Mouse (Mus musculus): ENCODE data around the gene Map2k3. TPM values are rescaled to one million over a fixed set of nuclear protein-coding genes. Genes with fewer than 3 reads are reported as not detected.

Map2k3 gene
- total and polyA plus RNA-seq, 3 experiments = 13.7 to 92.5 (median 35.5) TPM

DNA sequence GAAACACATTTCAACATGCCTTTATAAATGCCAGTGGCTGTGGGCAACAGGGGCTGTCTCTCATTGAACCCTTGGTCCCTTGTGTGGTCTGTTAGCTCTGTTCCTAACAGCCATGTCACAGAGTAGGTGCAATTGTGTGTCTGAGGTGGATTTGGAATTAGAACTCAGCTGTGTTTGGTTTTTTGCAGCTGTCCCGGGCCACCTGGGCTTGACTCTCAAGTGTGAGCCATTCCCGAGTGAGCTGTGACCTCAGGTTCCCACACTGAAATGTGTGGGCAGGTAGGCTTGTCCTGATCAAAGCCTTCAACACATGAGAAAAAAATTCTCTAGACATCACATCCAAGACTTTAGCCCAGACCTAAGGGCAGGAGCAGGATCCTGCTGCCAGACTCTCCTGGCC is 46.8 kb downstream of the Map2k3 start:
- in situ Hi-C loops (cut with MboI; ENCODE audit: low pct_ligation_motif_present, low pct_unique_long_range_greater_than_20kb, low sequenced_read_pairs) = no loop called here
- no peak overlapping the region for H3K4me3 ChIP-seq (replicated peaks in 1 of 3; ENCODE audit: low read depth in 2 of 3, low read length in 2 of 3, poor library complexity in 1 of 3)
- no peak overlapping the region for H3K4me2 ChIP-seq (ENCODE audit: insufficient read depth, low read depth, poor library complexity, severe bottlenecking)
- H3K79me2 ChIP-seq (replicated peaks; ENCODE audit: control insufficient read depth, extremely low read depth, insufficient read depth, poor library complexity, severe bottlenecking) = no peaks in the 10 kb centered on the region
- no peaks in the 10 kb centered on the region for H3K36me3 ChIP-seq (replicated peaks in 1 of 2; ENCODE audit: control insufficient read depth in 1 of 2, insufficient read depth in 1 of 2, low read length in 1 of 2)
- H3K27me3 ChIP-seq (replicated peaks) = no peaks in the 10 kb centered on the region
- H3K27ac ChIP-seq (ENCODE audit: insufficient read depth, low read depth) = no peak overlapping the region
- DNase-seq (ENCODE audit: extremely low read depth) = no peak
- peaks cover 0 to 24% of the 10 kb centered on the region in 2 experiments; a peak in 2 of 4 replicates for H3K4me1 ChIP-seq (ENCODE audit: control insufficient read depth in 1 of 2, insufficient read depth in 2 of 2)
- H3K9ac ChIP-seq (ENCODE audit: insufficient read depth, low read depth) = no peak overlapping the region
- dilution Hi-C loops (cut with MboI; ENCODE audit: extremely low pct_ligation_motif_present, extremely low pct_unique_long_range_greater_than_20kb, low sequenced_read_pairs) = no loop called here
- no peak for TF ChIP-seq ZMIZ1 (IDR thresholded peaks at IDR 0.05; ENCODE audit: low read depth, low read length)
- TF ChIP-seq RAD21 (IDR thresholded peaks at IDR 0.05; ENCODE audit: low read depth, low read length) = no peak
- TF ChIP-seq NRF1 (IDR thresholded peaks at IDR 0.05; ENCODE audit: low read depth, low read length) = no peak
- TF ChIP-seq IRF4 (IDR thresholded peaks at IDR 0.05; ENCODE audit: low read depth, low read length) = no peak
- TF ChIP-seq RCOR1 (conservative IDR thresholded peaks at IDR 0.05; ENCODE audit: low read depth, low read length) = no peak
- TF ChIP-seq ELF1 (IDR thresholded peaks at IDR 0.05; ENCODE audit: low read depth, low read length) = no peak
- no peak for TF ChIP-seq JUN (IDR thresholded peaks at IDR 0.05; ENCODE audit: insufficient read depth, low read depth, low read length)
- TF ChIP-seq CHD1 (IDR thresholded peaks at IDR 0.05; ENCODE audit: low read depth, low read length) = no peak
- TF ChIP-seq PAX5 (IDR thresholded peaks at IDR 0.05; ENCODE audit: low read length) = no peak
- TF ChIP-seq EP300 (IDR thresholded peaks at IDR 0.05; ENCODE audit: low read length) = no peak
- TF ChIP-seq CTCF (conservative IDR thresholded peaks at IDR 0.05 in 1 of 2, IDR thresholded peaks at IDR 0.05 in 1 of 2; ENCODE audit: low read depth in 2 of 2, low read length in 2 of 2) = no peak
- no peak for TF ChIP-seq MAX (IDR thresholded peaks at IDR 0.05; ENCODE audit: low read length)
- TF ChIP-seq UBTF (IDR thresholded peaks at IDR 0.05; ENCODE audit: low read depth, low read length) = no peak
- TF ChIP-seq BHLHE40 (IDR thresholded peaks at IDR 0.05; ENCODE audit: low read depth, low read length) = no peak
- no peak for TF ChIP-seq CHD2 (IDR thresholded peaks at IDR 0.05; ENCODE audit: low read length)
- TF ChIP-seq USF2 (conservative IDR thresholded peaks at IDR 0.05; ENCODE audit: low read depth, low read length) = no peak
- TF ChIP-seq NELFE (IDR thresholded peaks at IDR 0.05; ENCODE audit: low read depth, low read length) = no peak
- TF ChIP-seq TBP (conservative IDR thresholded peaks at IDR 0.05; ENCODE audit: low read depth, low read length) = no peak
- H3K9me3 ChIP-seq (replicated peaks; ENCODE audit: low read length) = no peaks in the 10 kb centered on the region

GRCm38 (mm10) chr11:60979788-60980187 is 48.0 kb downstream of the Map2k3 start:
- peaks cover 0 to 24% of the 10 kb centered on the region in 2 experiments; a peak in 2 of 4 replicates for H3K4me1 ChIP-seq (ENCODE audit: control insufficient read depth in 1 of 2, insufficient read depth in 2 of 2)
- H3K9me3 ChIP-seq (replicated peaks; ENCODE audit: low read length) = no peaks in the 10 kb centered on the region
- no peak for TF ChIP-seq NRF1 (IDR thresholded peaks at IDR 0.05; ENCODE audit: low read depth, low read length)
- no peak for TF ChIP-seq UBTF (IDR thresholded peaks at IDR 0.05; ENCODE audit: low read depth, low read length)
- TF ChIP-seq ZKSCAN1 (IDR thresholded peaks at IDR 0.05; ENCODE audit: borderline replicate concordance, low read depth, low read length) = no peak
- no peak for TF ChIP-seq ZNF384 (IDR thresholded peaks at IDR 0.05; ENCODE audit: low read depth, low read length)
- no peak for TF ChIP-seq PAX5 (IDR thresholded peaks at IDR 0.05; ENCODE audit: low read length)
- no peak for TF ChIP-seq USF2 (conservative IDR thresholded peaks at IDR 0.05; ENCODE audit: low read depth, low read length)
- no peak for TF ChIP-seq MAX (IDR thresholded peaks at IDR 0.05; ENCODE audit: low read length)
- TF ChIP-seq JUN (IDR thresholded peaks at IDR 0.05; ENCODE audit: insufficient read depth, low read depth, low read length) = no peak
- TF ChIP-seq CTCF (conservative IDR thresholded peaks at IDR 0.05 in 1 of 2, IDR thresholded peaks at IDR 0.05 in 1 of 2; ENCODE audit: low read depth in 2 of 2, low read length in 2 of 2) = no peak
- TF ChIP-seq IRF4 (IDR thresholded peaks at IDR 0.05; ENCODE audit: low read depth, low read length) = no peak
- no peak for TF ChIP-seq MYC (IDR thresholded peaks at IDR 0.05; ENCODE audit: low read depth, low read length)
- no peak for TF ChIP-seq BHLHE40 (IDR thresholded peaks at IDR 0.05; ENCODE audit: low read depth, low read length)
- TF ChIP-seq ELF1 (IDR thresholded peaks at IDR 0.05; ENCODE audit: low read depth, low read length) = no peak
- no peak for TF ChIP-seq GABPA (IDR thresholded peaks at IDR 0.05; ENCODE audit: insufficient replicate concordance, low read depth, low read length)
- no peak for TF ChIP-seq ETS1 (conservative IDR thresholded peaks at IDR 0.05; ENCODE audit: low read depth, low read length)
- TF ChIP-seq TCF12 (IDR thresholded peaks at IDR 0.05; ENCODE audit: low read depth, low read length) = no peak
- TF ChIP-seq TBP (conservative IDR thresholded peaks at IDR 0.05; ENCODE audit: low read depth, low read length) = no peak
- TF ChIP-seq HCFC1 (IDR thresholded peaks at IDR 0.05; ENCODE audit: low read depth, low read length) = no peak
- in situ Hi-C loops (cut with MboI; ENCODE audit: low pct_ligation_motif_present, low pct_unique_long_range_greater_than_20kb, low sequenced_read_pairs) (no loop called here), dilution Hi-C loops (cut with MboI; ENCODE audit: extremely low pct_ligation_motif_present, extremely low pct_unique_long_range_greater_than_20kb, low sequenced_read_pairs) (no loop called here)
- H3K27me3 ChIP-seq (replicated peaks) = no peaks in the 10 kb centered on the region
- no peak overlapping the region for H3K4me3 ChIP-seq (replicated peaks in 1 of 3; ENCODE audit: low read depth in 2 of 3, low read length in 2 of 3, poor library complexity in 1 of 3)
- H3K9ac ChIP-seq (ENCODE audit: insufficient read depth, low read depth) = no peak overlapping the region
- no peaks in the 10 kb centered on the region for H3K36me3 ChIP-seq (replicated peaks in 1 of 2; ENCODE audit: control insufficient read depth in 1 of 2, insufficient read depth in 1 of 2, low read length in 1 of 2)
- no peak overlapping the region for H3K27ac ChIP-seq (ENCODE audit: insufficient read depth, low read depth)
- DNase-seq (ENCODE audit: extremely low read depth) = no peak
- H3K4me2 ChIP-seq (ENCODE audit: insufficient read depth, low read depth, poor library complexity, severe bottlenecking) = no peak overlapping the region
- H3K79me2 ChIP-seq (replicated peaks; ENCODE audit: control insufficient read depth, extremely low read depth, insufficient read depth, poor library complexity, severe bottlenecking) = no peaks in the 10 kb centered on the region

Data from CH12.LX (cell line).